ENCODE assay signal across 8 mouse cellular contexts in genomic region chr13:23744421-23745380, GRCm38 (mm10). TPM values are rescaled to one million over a fixed set of nuclear protein-coding genes. Genes with fewer than 3 reads are reported as not detected.
DNase-seq lines count a peak whose midpoint lies in the region; ATAC-seq and TF ChIP-seq lines count a peak whose summit lies in the region.

No protein-coding gene starts in this region.

- TF ChIP-seq POLR2A in bone marrow macrophage, adult 2 months (IDR thresholded peaks at IDR 0.05; ENCODE audit: borderline replicate concordance, low read depth, low read length): no peak

- peaks cover 30% of the 10 kb centered on the region for H3K4me1 ChIP-seq in heart, embryonic 15.5 days (replicated peaks)
- H3K4me1 ChIP-seq in bone marrow macrophage, adult 2 months (ENCODE audit: control insufficient read depth, insufficient read depth, low read length): peaks cover 16% of the 10 kb centered on the region
- H3K4me1 ChIP-seq in hindbrain, embryonic 13.5 days (replicated peaks): peaks cover 20% of the 10 kb centered on the region
- H3K4me1 ChIP-seq in midbrain, embryonic 13.5 days (replicated peaks): peaks cover 34% of the 10 kb centered on the region

- no peaks in the 10 kb centered on the region for H3K27me3 ChIP-seq in heart, embryonic 15.5 days
- no peaks in the 10 kb centered on the region for H3K27me3 ChIP-seq in hindbrain, embryonic 13.5 days
- no peaks in the 10 kb centered on the region for H3K27me3 ChIP-seq in midbrain, embryonic 13.5 days

- peak overlapping the region; percentile 35; the same call in 1 of the 2 replicates for H3K9ac ChIP-seq in heart, embryonic 15.5 days
- no peak overlapping the region for H3K9ac ChIP-seq in hindbrain, embryonic 13.5 days
- H3K9ac ChIP-seq in midbrain, embryonic 13.5 days (replicated peaks): peak overlapping the region; percentile 39; the same call in 1 of the 2 replicates

- TF ChIP-seq CTCF in bone marrow macrophage, adult 2 months (IDR thresholded peaks at IDR 0.05; ENCODE audit: low read depth, low read length): no peak

- DNase-seq in heart, postnatal 14 days: no peak
- no peak for DNase-seq in right cerebral cortex, postnatal 14 days
- no peak for DNase-seq in urinary bladder, postnatal 25 days (ENCODE audit: low spot score)
- no peak for DNase-seq in frontal cortex, postnatal 25 days (ENCODE audit: low spot score in 2 of 2)

- peak overlapping the region; percentile 49 for H3K4me3 ChIP-seq in heart, embryonic 15.5 days
- H3K4me3 ChIP-seq in bone marrow macrophage, adult 2 months (ENCODE audit: insufficient read depth, low read length): peak overlapping the region; percentile 54
- peak overlapping the region; percentile 30 for H3K4me3 ChIP-seq in hindbrain, embryonic 13.5 days
- peak overlapping the region; percentile 39 for H3K4me3 ChIP-seq in midbrain, embryonic 13.5 days (replicated peaks)

- no peaks in the 10 kb centered on the region for H3K36me3 ChIP-seq in heart, embryonic 15.5 days
- H3K36me3 ChIP-seq in hindbrain, embryonic 13.5 days: no peaks in the 10 kb centered on the region
- no peaks in the 10 kb centered on the region for H3K36me3 ChIP-seq in midbrain, embryonic 13.5 days

- intact Hi-C loops in heart, postnatal 14 days (cut with DNase I): loop anchor here (5.0 kb wide), 2 partner anchors 307 to 1702 kb away; partner anchors contain the start of genes Hist1h2ag, Hist1h2bj and Hist1h4i

- WGBS in heart, embryonic 15.5 days: 2% methylated on average over 20 of the region's 36 CpGs
- WGBS in hindbrain, embryonic 13.5 days: 2% methylated on average over 15 of the region's 36 CpGs
- WGBS in midbrain, embryonic 13.5 days: 2% methylated on average over 15 of the region's 36 CpGs

- H3K27ac ChIP-seq in heart, embryonic 15.5 days: peak overlapping the region; percentile 72
- peak overlapping the region; percentile 72 for H3K27ac ChIP-seq in bone marrow macrophage, adult 2 months (ENCODE audit: insufficient read depth, low read depth, low read length)
- H3K27ac ChIP-seq in hindbrain, embryonic 13.5 days: no peak overlapping the region
- H3K27ac ChIP-seq in midbrain, embryonic 13.5 days: peak overlapping the region; percentile 19; the same call in 1 of the 2 replicates

- peak overlapping the region; percentile 70 for H3K4me2 ChIP-seq in heart, embryonic 15.5 days
- H3K4me2 ChIP-seq in hindbrain, embryonic 13.5 days: peak overlapping the region; percentile 65
- H3K4me2 ChIP-seq in midbrain, embryonic 13.5 days (replicated peaks): peak overlapping the region; percentile 66

- no peak for ATAC-seq in heart, embryonic 15.5 days (replicated peaks; ENCODE audit: insufficient number of reproducible peaks, insufficient read depth, low FRiP score, low read depth)
- ATAC-seq in hindbrain, embryonic 13.5 days (ENCODE audit: low FRiP score): no peak
- no peak for ATAC-seq in midbrain, embryonic 13.5 days

- no peaks in the 10 kb centered on the region for H3K9me3 ChIP-seq in heart, embryonic 15.5 days (replicated peaks)
- H3K9me3 ChIP-seq in hindbrain, embryonic 13.5 days: no peaks in the 10 kb centered on the region
- H3K9me3 ChIP-seq in midbrain, embryonic 13.5 days: no peaks in the 10 kb centered on the region

RNA-seq across cellular contexts. Expression of gene Hist1h3c, which starts 0.7 kb away (rescaled TPM):
- 2.0 and 4.1 TPM in 2 replicates for polyA plus RNA-seq in heart, embryonic 15.5 days (2015; fragmentation: Nextera tagmentation; extraction: Ambion mirVana)
- total RNA-seq in heart, postnatal 14 days (2021): 10 to 100 TPM; 21.1 to 58.2 TPM
- polyA plus RNA-seq in bone marrow macrophage, adult 2 months (2012; ENCODE audit: insufficient read depth, insufficient read length, missing spikeins): 1.2 TPM in 1 of 2 replicates, not detected in the other
- polyA plus RNA-seq in hindbrain, embryonic 13.5 days (2015; fragmentation: Nextera tagmentation; extraction: Ambion mirVana): 1.3 and 1.9 TPM in 2 replicates
- polyA plus RNA-seq in midbrain, embryonic 13.5 days (2015; fragmentation: Nextera tagmentation; extraction: Ambion mirVana): 3.2 and 4.4 TPM in 2 replicates

RNA-seq across cellular contexts. Expression of gene Hist1h2bb, which starts 1.8 kb away (rescaled TPM):
- 1.2 and 1.9 TPM in 2 replicates for polyA plus RNA-seq in heart, embryonic 15.5 days (2015; fragmentation: Nextera tagmentation; extraction: Ambion mirVana)
- total RNA-seq in heart, postnatal 14 days (2021): 10 to 100 TPM; 26.5 to 61.9 TPM
- 1.3 TPM in 1 of 2 replicates, not detected in the other for polyA plus RNA-seq in bone marrow macrophage, adult 2 months (2012; ENCODE audit: insufficient read depth, insufficient read length, missing spikeins)
- 0.86 and 1.7 TPM in 2 replicates for polyA plus RNA-seq in hindbrain, embryonic 13.5 days (2015; fragmentation: Nextera tagmentation; extraction: Ambion mirVana)
- polyA plus RNA-seq in midbrain, embryonic 13.5 days (2015; fragmentation: Nextera tagmentation; extraction: Ambion mirVana): 2.8 and 3.2 TPM in 2 replicates

RNA-seq across cellular contexts. Expression of gene Hist1h1c, which starts 6.1 kb away (rescaled TPM):
- polyA plus RNA-seq in heart, embryonic 15.5 days (2015; fragmentation: Nextera tagmentation; extraction: Ambion mirVana): 38.8 and 41.2 TPM in 2 replicates
- total RNA-seq in heart, postnatal 14 days (2021): 100 to 1,000 TPM; 200 to 202 TPM
- polyA plus RNA-seq in bone marrow macrophage, adult 2 months (2012; ENCODE audit: insufficient read depth, insufficient read length, missing spikeins): 75.5 and 80.8 TPM in 2 replicates
- 8.8 and 9.7 TPM in 2 replicates for polyA plus RNA-seq in hindbrain, embryonic 13.5 days (2015; fragmentation: Nextera tagmentation; extraction: Ambion mirVana)
- polyA plus RNA-seq in midbrain, embryonic 13.5 days (2015; fragmentation: Nextera tagmentation; extraction: Ambion mirVana): 9.8 and 11.1 TPM in 2 replicates

RNA-seq across cellular contexts. Expression of gene Hist1h2ab, which starts 6.2 kb away (rescaled TPM):
- 15.3 and 20.4 TPM in 2 replicates for polyA plus RNA-seq in heart, embryonic 15.5 days (2015; fragmentation: Nextera tagmentation; extraction: Ambion mirVana)
- 100 to 1,000 TPM in 1 of 2 experiments, 10 to 100 TPM in 1; 54.2 to 146 TPM for total RNA-seq in heart, postnatal 14 days (2021)
- 4.3 and 8.4 TPM in 2 replicates for polyA plus RNA-seq in bone marrow macrophage, adult 2 months (2012; ENCODE audit: insufficient read depth, insufficient read length, missing spikeins)
- polyA plus RNA-seq in hindbrain, embryonic 13.5 days (2015; fragmentation: Nextera tagmentation; extraction: Ambion mirVana): 10.5 and 12.7 TPM in 2 replicates
- 28.4 and 31.0 TPM in 2 replicates for polyA plus RNA-seq in midbrain, embryonic 13.5 days (2015; fragmentation: Nextera tagmentation; extraction: Ambion mirVana)

RNA-seq across cellular contexts. Expression of gene Hist1h3b, which starts 7.4 kb away (rescaled TPM):
- polyA plus RNA-seq in heart, embryonic 15.5 days (2015; fragmentation: Nextera tagmentation; extraction: Ambion mirVana): 3.1 and 4.7 TPM in 2 replicates
- total RNA-seq in heart, postnatal 14 days (2021): 100 to 1,000 TPM in 1 of 2 experiments, 10 to 100 TPM in 1; 70.3 to 154 TPM
- 2.1 and 4.8 TPM in 2 replicates for polyA plus RNA-seq in bone marrow macrophage, adult 2 months (2012; ENCODE audit: insufficient read depth, insufficient read length, missing spikeins)
- 4.2 and 4.4 TPM in 2 replicates for polyA plus RNA-seq in hindbrain, embryonic 13.5 days (2015; fragmentation: Nextera tagmentation; extraction: Ambion mirVana)
- 6.3 and 8.7 TPM in 2 replicates for polyA plus RNA-seq in midbrain, embryonic 13.5 days (2015; fragmentation: Nextera tagmentation; extraction: Ambion mirVana)
